ENCODE assay signal across 10 mouse cellular contexts in the genomic region with DNA sequence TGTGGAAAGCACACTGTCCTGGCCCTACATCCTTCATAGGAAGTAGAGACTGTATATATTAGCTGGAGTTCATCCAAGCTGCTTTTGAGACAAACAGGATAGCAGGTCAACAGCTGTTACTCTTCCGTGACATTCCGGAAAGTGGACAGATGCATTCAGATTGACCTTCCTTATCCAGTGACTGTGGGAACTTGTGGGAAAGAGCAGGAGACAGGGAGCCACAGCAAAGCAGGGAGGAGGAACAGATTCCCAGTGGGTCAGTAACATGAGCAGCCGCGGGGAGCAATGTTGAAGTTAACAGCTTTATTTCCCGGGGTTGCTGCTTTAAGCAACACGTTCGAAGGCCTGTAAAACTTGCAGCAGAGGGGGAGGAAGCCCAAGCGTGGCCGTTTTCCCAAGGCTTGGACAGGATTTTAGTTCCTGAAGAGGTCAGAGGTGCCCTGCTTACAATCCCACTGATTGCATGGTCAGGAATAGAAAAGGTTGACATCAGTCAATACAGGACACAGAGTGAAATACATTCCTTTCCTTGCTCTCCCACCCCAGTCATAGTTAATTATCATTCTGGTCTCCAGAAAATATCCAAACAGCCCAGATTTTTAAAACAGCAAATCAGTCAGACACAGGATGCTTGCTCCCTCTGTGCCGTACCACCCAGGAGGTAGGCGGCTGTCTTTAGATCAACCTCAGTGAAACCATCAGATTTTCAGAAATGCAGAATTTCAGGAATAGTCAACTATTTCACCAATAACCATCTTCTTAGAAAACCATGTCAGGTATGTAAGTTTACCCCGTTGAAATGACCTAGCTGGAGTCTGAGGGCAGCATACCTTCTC. TPM values are rescaled to one million over a fixed set of nuclear protein-coding genes. Genes with fewer than 3 reads are reported as not detected.
DNase-seq lines count a peak whose midpoint lies in the region; ATAC-seq lines count a peak whose summit lies in the region.
"Had no signal": no experiment of that assay in that cellular context is flagged by ENCODE, and none has a peak within 500 bp of the region (broad histone marks: within the 10 kb centered on the region; RNA-seq: fewer than 3 reads in every experiment).

No protein-coding gene starts in this region.

- H3K4me3 ChIP-seq in heart, embryonic 13.5 days: no peak overlapping the region
- H3K4me3 ChIP-seq in forebrain, embryonic 11.5 days (ENCODE audit: low read depth, low read length): no peak overlapping the region

- no peaks in the 10 kb centered on the region for H3K36me3 ChIP-seq in heart, embryonic 13.5 days
- H3K36me3 ChIP-seq in forebrain, embryonic 11.5 days (ENCODE audit: control insufficient read depth, insufficient read depth, low read length): no peaks in the 10 kb centered on the region

- H3K4me1 ChIP-seq in heart, embryonic 13.5 days: peaks cover 34% of the 10 kb centered on the region
- H3K4me1 ChIP-seq in forebrain, embryonic 11.5 days (replicated peaks; ENCODE audit: control insufficient read depth, insufficient read depth, low read length): no peaks in the 10 kb centered on the region

- no peak; the same call in 1 of the 2 replicates for ATAC-seq in heart, embryonic 13.5 days (ENCODE audit: extremely low read depth, insufficient number of reproducible peaks, low FRiP score, low TSS enrichment)
- no peak for ATAC-seq in forebrain, embryonic 11.5 days (replicated peaks; ENCODE audit: low FRiP score)
- ATAC-seq: forebrain, embryonic 16.5 days had no signal

- no peaks in the 10 kb centered on the region for H3K9me3 ChIP-seq in heart, embryonic 13.5 days
- H3K9me3 ChIP-seq in forebrain, embryonic 11.5 days (ENCODE audit: control insufficient read depth, low read length): no peaks in the 10 kb centered on the region

- peak; percentile 24 for DNase-seq in adrenal gland, postnatal 14 days
- no peak for DNase-seq in adrenal gland, postnatal 4 days (ENCODE audit: low spot score in 2 of 2)
- peak; percentile 34 to 55 for DNase-seq in kidney, postnatal 36 days
- DNase-seq in retina, postnatal 1 day: peak; percentile 22
- no peak for DNase-seq in testis, postnatal 14 days (ENCODE audit: low spot score)
- DNase-seq in ovary, postnatal 14 days (ENCODE audit: low spot score): no peak
- no peak for DNase-seq in forebrain, embryonic 11.5 days (ENCODE audit: low spot score)
- DNase-seq: thymus, postnatal 36 days had no signal

- H3K4me2 ChIP-seq in heart, embryonic 13.5 days: no peak overlapping the region
- no peak overlapping the region for H3K4me2 ChIP-seq in forebrain, embryonic 11.5 days (ENCODE audit: low read depth, low read length, severe bottlenecking)

- 43% methylated on average over 12 of the region's 12 CpGs for WGBS in heart, embryonic 13.5 days
- 84% methylated on average over 12 of the region's 12 CpGs for WGBS in forebrain, embryonic 11.5 days

- no peaks in the 10 kb centered on the region for H3K27me3 ChIP-seq in heart, embryonic 13.5 days (replicated peaks)
- no peaks in the 10 kb centered on the region for H3K27me3 ChIP-seq in forebrain, embryonic 11.5 days (ENCODE audit: control insufficient read depth, insufficient read depth, low read length)

- peak overlapping the region; percentile 79 for H3K27ac ChIP-seq in heart, embryonic 13.5 days (replicated peaks)
- no peak overlapping the region for H3K27ac ChIP-seq in forebrain, embryonic 11.5 days (ENCODE audit: low read depth, low read length)

- H3K9ac ChIP-seq in heart, embryonic 13.5 days: no peak overlapping the region
- H3K9ac ChIP-seq in forebrain, embryonic 11.5 days (ENCODE audit: low read length): no peak overlapping the region

RNA-seq across cellular contexts. Expression of a gene that starts 18.7 kb away (rescaled TPM):
- 0.52 and 4.2 TPM in 2 replicates for total RNA-seq in adrenal gland, postnatal 14 days (2021)
- total RNA-seq in adrenal gland, postnatal 4 days (2021): under 1 TPM; 0.34 to 0.37 TPM
- polyA plus RNA-seq in heart, embryonic 13.5 days (2015; fragmentation: Nextera tagmentation; extraction: Ambion mirVana): 0.25 and 0.31 TPM in 2 replicates
- polyA plus RNA-seq in forebrain, embryonic 11.5 days (2014; fragmentation: Nextera tagmentation; extraction: Ambion mirVana): 0.05 and 0.08 TPM in 2 replicates

Comparison
In these comparisons a context has a peak if more than half of its experiments do, and no peak if none do; other contexts are left out.
1. DNase-seq: peak in adrenal gland, postnatal 14 days (single experiment), kidney, postnatal 36 days (2 of 2) and retina, postnatal 1 day (single experiment); none in adrenal gland, postnatal 4 days (0 of 2), testis, postnatal 14 days (single experiment), ovary, postnatal 14 days (single experiment) and forebrain, embryonic 11.5 days (single experiment).